Mouse (Mus musculus) embryonic facial prominence, embryonic 13.5 days (tissue): ENCODE results near the gene Csf2rb. TPM values are rescaled to one million over a fixed set of nuclear protein-coding genes. Genes with fewer than 3 reads are reported as not detected.
"Not testable (repeated sequence)": the region's sequence is repeated elsewhere in the genome, so short reads cannot be mapped to it uniquely, and the experiment has no call there.

Source experiments
- ATAC-seq: fragments of 200-750 bp; cut with Nextera tagmentation; 2 replicates; pipeline ENCODE4 v1.8.0; 2017; ENCODE audit warnings: low read depth; ENCODE audit not compliant: insufficient number of reproducible peaks, insufficient read depth, low FRiP score, low TSS enrichment
- H3K27ac ChIP-seq: fragments of 300-500 bp; sonication (generic); 2 replicates; pipeline ENCODE4 v1.5.1; 2015; ENCODE audit warnings: moderate library complexity, mild to moderate bottlenecking, inconsistent platforms
- H3K27me3 ChIP-seq: fragments of 300-500 bp; sonication (generic); 2 replicates; pipeline ENCODE4 v1.6.1; 2015; ENCODE audit warnings: mild to moderate bottlenecking, inconsistent platforms
- H3K36me3 ChIP-seq: fragments of 300-500 bp; sonication (generic); 2 replicates; pipeline ENCODE4 v1.6.1; 2015; ENCODE audit warnings: mild to moderate bottlenecking, inconsistent platforms
- H3K4me1 ChIP-seq: fragments of 300-500 bp; sonication (generic); 2 replicates; pipeline ENCODE4 v1.6.1; 2015; ENCODE audit warnings: inconsistent platforms
- H3K4me2 ChIP-seq: fragments of 300-500 bp; sonication (generic); 2 replicates; pipeline ENCODE4 v1.6.1; 2015; ENCODE audit warnings: moderate library complexity, mild to moderate bottlenecking, inconsistent platforms
- H3K4me3 ChIP-seq: fragments of 300-500 bp; sonication (generic); 2 replicates; pipeline ENCODE4 v1.5.1; 2015; ENCODE audit warnings: mild to moderate bottlenecking, inconsistent platforms
- H3K9ac ChIP-seq: fragments of 300-500 bp; sonication (generic); 2 replicates; pipeline ENCODE4 v1.6.1; 2015; ENCODE audit warnings: mild to moderate bottlenecking, inconsistent platforms
- H3K9me3 ChIP-seq: fragments of 300-500 bp; sonication (generic); 2 replicates; pipeline ENCODE4 v1.6.1; 2016; ENCODE audit warnings: inconsistent platforms
- WGBS: fragments of 180-500 bp; shearing (Covaris S2); methylation state at CpG from one replicate; pipeline ENCODE4 v1.1.7; 2015; ENCODE audit warnings: mixed read lengths; 5-methylcytosine and 5-hydroxymethylcytosine counted together
- polyA plus RNA-seq: library from polyadenylated mRNA; unstranded; fragments of >200 nt; fragmentation: Nextera tagmentation; extraction: Ambion mirVana; gene quantifications from 2 replicates; pipeline ENCODE4 v1.2.1, GENCODE M21; 2015

The Csf2rb gene
- polyA plus RNA-seq: 1.6 and 1.9 TPM in 2 replicates

GRCm38 (mm10) chr15:78325671-78326339 lies at the start of gene Csf2rb:
TSS of gene Csf2rb (plus strand) at chr15:78325752.
- WGBS: 75% methylated on average over 11 of the region's 11 CpGs

GRCm38 (mm10) chr15:78278308-78278707 lies 47.2 kb upstream of the Csf2rb start:
- Histone ChIP-seq H3K36me3 (no peaks in the 10 kb centered on the region), H3K27me3 (no peaks in the 10 kb centered on the region), H3K9me3 (no peaks in the 10 kb centered on the region), H3K9ac (no peak overlapping the region), H3K4me1 (peaks cover 5% of the 10 kb centered on the region; the same call in 1 of the 2 replicates), H3K27ac (no peak overlapping the region), H3K4me3 (no peak overlapping the region), H3K4me2 (no peak overlapping the region)
- 52% methylated on average over 2 of the region's 2 CpGs for WGBS
- no peak for ATAC-seq

More at GRCm38 (mm10) chr15:78325671-78326339, at the start of gene Csf2rb:
- Histone ChIP-seq H3K4me2 (no peak within 1 kb of the TSS), H3K9me3 (no peaks in the 10 kb centered on the region), H3K27me3 (no peaks in the 10 kb centered on the region), H3K9ac (no peak within 1 kb of the TSS), H3K4me1 (no peaks in the 10 kb centered on the region), H3K36me3 (no peaks in the 10 kb centered on the region), H3K4me3 (no peak within 1 kb of the TSS), H3K27ac (no peak within 1 kb of the TSS)
- no peak for ATAC-seq

DNA sequence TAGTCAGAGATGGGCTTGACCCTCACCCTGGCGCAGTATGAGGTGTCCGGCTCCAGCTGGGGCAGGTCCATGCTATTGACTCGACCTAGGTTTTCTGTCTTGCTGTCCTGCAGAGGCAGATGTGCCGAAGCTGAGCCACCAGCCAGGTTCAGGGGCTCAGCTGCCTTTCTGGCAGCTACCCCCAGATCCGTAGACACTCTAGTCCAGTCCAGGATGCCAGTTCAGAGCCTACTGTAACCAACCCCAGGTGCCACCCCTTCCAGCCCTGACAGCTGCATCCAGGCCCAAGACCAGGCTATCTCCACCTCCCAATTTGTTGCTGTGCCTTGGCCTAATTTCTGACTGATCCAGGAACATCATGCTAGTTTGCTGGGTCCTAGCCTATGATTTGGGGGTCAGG lies 37.6 kb upstream of the Csf2rb start:
- H3K9ac ChIP-seq: no peak overlapping the region
- H3K27ac ChIP-seq: no peak overlapping the region
- H3K9me3 ChIP-seq: no peaks in the 10 kb centered on the region
- no peaks in the 10 kb centered on the region for H3K27me3 ChIP-seq
- no peak overlapping the region for H3K4me2 ChIP-seq
- H3K36me3 ChIP-seq: no peaks in the 10 kb centered on the region
- no peaks in the 10 kb centered on the region for H3K4me1 ChIP-seq
- 83% methylated on average over 5 of the region's 5 CpGs for WGBS
- H3K4me3 ChIP-seq: no peak overlapping the region
- no peak for ATAC-seq

- WGBS: 65% methylated on average over 5 of the region's 5 CpGs
Observed at GRCm38 (mm10) chr15:78289775-78290174, 35.8 kb upstream of the Csf2rb start.

DNA sequence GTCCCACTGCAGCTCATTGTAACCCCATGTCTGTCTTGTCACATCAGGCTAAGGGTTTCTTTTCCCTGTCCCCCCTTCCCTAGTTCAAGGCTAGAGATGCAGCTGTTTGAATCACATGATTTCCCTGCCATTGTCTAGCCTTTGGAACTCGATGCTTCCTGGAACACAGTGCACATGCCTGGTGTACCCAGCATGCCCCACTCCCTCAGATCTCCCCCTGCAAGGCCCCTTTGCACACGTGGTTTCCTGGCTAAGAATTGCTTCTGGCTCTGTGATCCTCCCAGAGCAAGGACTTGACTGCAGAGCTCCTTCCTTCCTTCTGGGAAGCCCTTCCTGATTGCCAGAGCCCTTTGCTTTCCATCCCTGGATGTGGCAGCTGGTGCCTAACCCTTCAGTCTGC lies 32.3 kb upstream of the Csf2rb start:
- 4% methylated on average over 2 of the region's 2 CpGs for WGBS
- H3K27ac ChIP-seq, H3K4me3 ChIP-seq, H3K9me3 ChIP-seq, H3K4me2 ChIP-seq, H3K4me1 ChIP-seq, H3K9ac ChIP-seq, H3K36me3 ChIP-seq, ATAC-seq, H3K27me3 ChIP-seq: not testable (repeated sequence)

More at GRCm38 (mm10) chr15:78289775-78290174, 35.8 kb upstream of the Csf2rb start:
- H3K27ac ChIP-seq, ATAC-seq, H3K9me3 ChIP-seq, H3K4me2 ChIP-seq, H3K4me1 ChIP-seq, H3K36me3 ChIP-seq, H3K9ac ChIP-seq, H3K4me3 ChIP-seq, H3K27me3 ChIP-seq: not testable (repeated sequence)

DNA sequence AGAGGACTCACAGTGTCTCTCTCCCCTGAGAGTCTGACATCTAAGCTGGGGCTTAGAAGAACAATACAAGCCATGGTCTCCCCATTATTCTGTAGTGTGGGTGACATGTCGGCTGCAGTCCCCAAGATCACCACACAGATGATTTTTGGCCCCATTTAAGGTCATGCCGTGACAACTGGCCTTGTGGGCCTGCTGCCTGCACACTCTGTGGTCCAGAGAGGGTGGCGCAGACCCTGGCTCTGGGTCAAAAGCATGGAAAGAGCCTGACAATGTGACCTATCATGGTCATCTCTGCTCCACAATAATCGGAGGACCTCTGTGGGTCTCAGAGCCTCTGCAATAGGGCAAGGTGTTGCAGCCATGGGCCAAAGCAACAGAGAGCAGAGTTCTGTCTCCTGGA lies 31.8 kb upstream of the Csf2rb start:
- no peak overlapping the region for H3K27ac ChIP-seq
- no peak for ATAC-seq
- H3K9ac ChIP-seq: no peak overlapping the region
- no peaks in the 10 kb centered on the region for H3K36me3 ChIP-seq
- no peak overlapping the region for H3K4me3 ChIP-seq
- no peaks in the 10 kb centered on the region for H3K9me3 ChIP-seq
- no peaks in the 10 kb centered on the region for H3K27me3 ChIP-seq
- H3K4me1 ChIP-seq: no peaks in the 10 kb centered on the region
- WGBS: 76% methylated on average over 4 of the region's 4 CpGs
- H3K4me2 ChIP-seq: no peak overlapping the region

GRCm38 (mm10) chr15:78298558-78298957 lies 27.0 kb upstream of the Csf2rb start:
- no peak overlapping the region for H3K9ac ChIP-seq
- no peak overlapping the region for H3K27ac ChIP-seq
- H3K4me2 ChIP-seq: no peak overlapping the region
- ATAC-seq: no peak
- H3K36me3 ChIP-seq: no peaks in the 10 kb centered on the region
- H3K9me3 ChIP-seq: no peaks in the 10 kb centered on the region
- H3K4me3 ChIP-seq: no peak overlapping the region
- no peaks in the 10 kb centered on the region for H3K4me1 ChIP-seq
- WGBS: 76% methylated on average over 1 of the region's 1 CpGs
- no peaks in the 10 kb centered on the region for H3K27me3 ChIP-seq

DNA sequence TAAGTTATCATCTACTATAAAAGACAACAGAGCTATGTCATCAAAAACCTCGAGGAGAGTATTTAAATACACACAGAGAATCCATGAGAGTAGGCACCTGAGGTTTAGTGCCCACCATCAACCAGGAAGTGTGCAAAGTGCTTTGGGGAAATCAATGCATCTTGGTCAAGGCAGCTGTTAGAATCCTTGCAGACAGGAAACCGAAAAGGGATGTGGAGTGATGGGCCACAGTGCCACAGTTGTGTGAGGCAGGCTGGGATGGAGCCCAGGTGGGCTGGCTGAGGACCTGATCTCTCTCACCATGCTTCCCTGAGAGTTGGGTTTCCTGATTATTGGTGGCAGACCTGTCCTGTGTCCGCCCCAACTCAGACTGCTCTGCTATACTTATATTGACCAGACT lies 25.9 kb upstream of the Csf2rb start:
- Histone ChIP-seq H3K27me3 (no peaks in the 10 kb centered on the region), H3K4me2 (no peak overlapping the region), H3K9me3 (no peaks in the 10 kb centered on the region), H3K4me3 (no peak overlapping the region), H3K9ac (no peak overlapping the region), H3K27ac (no peak overlapping the region), H3K36me3 (no peaks in the 10 kb centered on the region), H3K4me1 (no peaks in the 10 kb centered on the region)
- no peak for ATAC-seq
- WGBS: 76% methylated on average over 3 of the region's 3 CpGs

DNA sequence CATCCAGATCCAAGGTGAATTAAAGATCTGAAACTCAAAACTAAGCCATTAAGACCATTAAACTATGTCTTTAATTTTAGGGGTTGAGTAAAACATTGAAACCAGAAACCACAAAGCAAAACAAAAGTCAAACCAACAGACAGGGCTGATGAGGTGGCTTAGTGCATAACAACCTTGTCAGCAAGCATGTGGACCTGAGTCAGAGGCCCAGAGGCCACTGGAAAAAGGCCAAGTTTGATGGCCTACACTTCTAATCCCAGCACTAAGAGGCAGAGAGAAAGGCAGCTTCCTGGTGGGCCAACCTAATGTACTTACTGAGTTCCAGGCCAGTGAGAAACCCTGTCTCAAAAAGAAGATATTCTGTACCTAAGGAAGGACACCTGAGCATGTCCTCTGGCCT lies 24.8 kb upstream of the Csf2rb start:
- Histone ChIP-seq H3K9me3 (no peaks in the 10 kb centered on the region), H3K36me3 (no peaks in the 10 kb centered on the region), H3K4me2 (no peak overlapping the region), H3K27ac (no peak overlapping the region), H3K4me3 (no peak overlapping the region), H3K27me3 (no peaks in the 10 kb centered on the region), H3K9ac (no peak overlapping the region), H3K4me1 (no peaks in the 10 kb centered on the region)
- ATAC-seq: no peak

- Histone ChIP-seq H3K9me3 (no peaks in the 10 kb centered on the region), H3K36me3 (no peaks in the 10 kb centered on the region), H3K9ac (no peak overlapping the region), H3K4me2 (no peak overlapping the region), H3K4me3 (no peak overlapping the region), H3K27me3 (no peaks in the 10 kb centered on the region), H3K4me1 (no peaks in the 10 kb centered on the region), H3K27ac (no peak overlapping the region)
- ATAC-seq: no peak
- 89% methylated on average over 4 of the region's 4 CpGs for WGBS
Observed at GRCm38 (mm10) chr15:78302718-78303117, 22.8 kb upstream of the Csf2rb start.

GRCm38 (mm10) chr15:78303665-78304233 lies 21.8 kb upstream of the Csf2rb start:
- H3K4me3 ChIP-seq: no peak overlapping the region
- H3K36me3 ChIP-seq: no peaks in the 10 kb centered on the region
- H3K4me1 ChIP-seq: no peaks in the 10 kb centered on the region
- no peaks in the 10 kb centered on the region for H3K9me3 ChIP-seq
- no peak overlapping the region for H3K4me2 ChIP-seq
- 87% methylated on average over 6 of the region's 6 CpGs for WGBS
- no peaks in the 10 kb centered on the region for H3K27me3 ChIP-seq
- H3K9ac ChIP-seq: no peak overlapping the region
- no peak overlapping the region for H3K27ac ChIP-seq
- ATAC-seq: no peak

DNA sequence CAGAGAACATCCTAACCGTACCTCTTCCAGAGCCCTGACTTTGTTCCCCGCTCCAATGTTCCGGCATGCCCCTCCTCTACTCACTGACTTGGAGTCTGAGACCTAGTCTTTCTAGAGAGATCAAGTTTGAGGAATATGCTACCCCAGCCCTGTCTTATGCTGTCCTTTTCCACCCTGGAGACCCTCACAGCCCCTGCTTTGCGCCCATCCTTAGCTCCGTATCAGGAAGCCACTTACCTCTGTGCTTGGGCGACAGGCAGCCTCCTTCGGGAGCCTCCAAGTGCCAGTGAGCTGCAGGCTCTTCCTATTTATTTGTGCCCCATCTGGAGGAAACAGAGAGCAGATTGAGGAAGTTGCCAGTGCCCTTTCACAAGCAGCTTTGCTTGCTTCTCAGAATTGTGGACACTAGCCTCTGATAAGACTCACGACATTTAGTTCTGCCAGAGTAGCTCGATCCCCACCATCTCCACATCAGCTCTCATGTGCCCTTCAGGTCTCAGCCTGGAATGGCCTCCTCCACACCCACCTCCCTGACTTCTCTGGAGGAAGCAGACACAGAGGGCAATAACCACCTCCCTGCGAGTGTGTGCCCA lies 20.1 kb upstream of the Csf2rb start, which contains the start of gene Csf2rb2:
Gene Csf2rb2, minus strand, starts transcription at position 381 of the 593 bp plus-strand sequence.
- WGBS: 84% methylated on average over 10 of the region's 10 CpGs
- no peaks in the 10 kb centered on the region for H3K27me3 ChIP-seq
- ATAC-seq: no peak
- H3K4me2 ChIP-seq: no peak within 1 kb of the TSS
- H3K36me3 ChIP-seq: no peaks in the 10 kb centered on the region
- H3K9ac ChIP-seq: no peak within 1 kb of the TSS
- H3K4me3 ChIP-seq: no peak within 1 kb of the TSS
- H3K4me1 ChIP-seq: no peaks in the 10 kb centered on the region
- H3K27ac ChIP-seq: no peak within 1 kb of the TSS
- no peaks in the 10 kb centered on the region for H3K9me3 ChIP-seq
